Mouse (Mus musculus) embryo, embryonic 10 days (tissue): ENCODE results near the gene Angptl3.
A peak's percentile ranks its signal among the peaks of the same experiment; 100 is the strongest.

Experiments
- DNase-seq: peaks from one replicate; pipeline ENCODE4 v3.0.0-alpha.2; 2015; ENCODE audit warnings: low spot score

Gene Angptl3

GRCm38 (mm10) chr4:99030686-99031085 is at the start of gene Angptl3:
TSS of gene Angptl3 (plus strand) at chr4:99030954.
- no peak for DNase-seq

- no peak for DNase-seq
Observed at GRCm38 (mm10) chr4:98984701-98985100, 46.1 kb upstream of the Angptl3 start.

GRCm38 (mm10) chr4:98993491-98993890 is 37.3 kb upstream of the Angptl3 start:
- no peak for DNase-seq

GRCm38 (mm10) chr4:99005574-99005973 is 25.2 kb upstream of the Angptl3 start:
- DNase-seq: no peak

- DNase-seq: no peak
Observed at GRCm38 (mm10) chr4:99006319-99006718, 24.4 kb upstream of the Angptl3 start.

GRCm38 (mm10) chr4:99011039-99011438 is 19.7 kb upstream of the Angptl3 start:
- DNase-seq: no peak

DNA sequence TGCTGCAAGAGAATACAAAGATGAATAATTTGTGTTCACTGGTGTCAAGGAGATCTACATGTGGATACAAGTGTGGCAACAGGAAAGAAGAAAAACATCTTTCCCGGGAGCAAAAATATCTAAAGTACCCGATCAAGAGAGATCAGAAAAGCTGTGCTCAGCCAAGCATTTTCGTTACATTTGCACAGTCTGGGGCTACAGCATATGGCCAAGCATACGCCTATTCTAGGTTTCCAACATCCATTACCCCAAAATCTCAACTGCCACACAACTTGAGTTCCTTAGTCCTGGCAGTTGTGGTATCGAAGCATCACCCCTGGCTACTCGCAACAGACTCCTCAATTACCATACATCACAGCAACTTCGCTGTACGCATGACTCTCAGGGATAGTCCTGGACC is 8.5 kb upstream of the Angptl3 start:
- DNase-seq: no peak

DNA sequence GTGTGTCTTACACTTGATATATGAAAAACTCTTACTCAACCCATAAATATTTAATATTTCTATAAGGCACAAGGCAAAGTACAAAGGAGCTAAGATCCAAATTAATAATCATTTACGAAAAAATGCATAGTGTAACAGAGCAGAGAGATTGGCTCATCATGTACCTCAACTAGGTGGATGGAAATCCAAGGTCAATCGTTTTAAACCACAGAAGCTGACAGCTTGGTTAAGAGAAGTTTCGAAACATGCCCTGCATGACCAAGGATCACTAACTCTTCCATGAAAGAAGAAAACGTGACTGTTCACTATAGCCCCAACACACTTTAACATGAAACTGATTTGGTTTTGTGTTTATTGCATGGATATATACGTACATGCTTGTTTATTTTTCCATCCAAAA is 2.4 kb upstream of the Angptl3 start:
- DNase-seq: no peak

GRCm38 (mm10) chr4:99032921-99033320 is 2.2 kb downstream of the Angptl3 start:
- no peak for DNase-seq

DNA sequence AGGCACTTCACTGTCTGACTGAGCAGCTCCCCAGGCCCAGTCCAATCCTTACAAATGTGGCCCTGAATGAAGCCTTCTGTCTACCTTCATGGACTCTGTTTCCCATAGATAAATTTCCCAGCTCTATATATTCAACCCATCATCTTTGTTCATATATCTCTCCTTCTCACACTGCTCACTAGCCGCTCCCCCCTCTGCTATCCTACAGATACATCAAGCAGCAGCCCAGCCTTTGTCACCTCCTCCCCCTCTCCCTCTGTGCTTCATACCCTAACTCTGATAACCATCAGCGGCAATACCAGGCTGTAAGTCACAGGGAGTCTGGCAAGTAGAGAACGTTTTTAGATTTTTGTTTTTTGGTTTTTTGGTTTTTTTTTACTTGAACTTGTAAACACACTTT is 14.1 kb downstream of the Angptl3 start:
- no peak for DNase-seq

- no peak for DNase-seq
Observed at GRCm38 (mm10) chr4:99046471-99046870, 15.7 kb downstream of the Angptl3 start.

DNA sequence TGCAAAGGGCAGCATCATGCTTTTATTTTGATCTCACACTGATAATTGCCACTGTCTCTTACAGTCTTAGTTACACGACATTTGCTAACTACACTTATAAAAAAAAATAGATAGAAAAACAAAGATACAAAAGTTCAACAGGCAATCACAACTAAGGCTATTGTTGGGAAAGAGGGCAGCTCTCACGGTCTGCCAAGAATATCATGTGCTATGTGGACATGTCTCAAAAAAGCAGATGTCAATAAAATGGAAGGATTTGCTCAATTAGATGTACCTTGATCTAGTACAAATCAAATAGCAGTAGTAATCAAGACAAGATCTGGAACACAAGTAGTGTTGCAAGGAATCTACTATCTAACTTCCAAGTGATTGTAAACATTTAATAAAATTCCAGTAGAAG is 17.8 kb downstream of the Angptl3 start:
- DNase-seq: no peak

- peak; percentile 58 for DNase-seq
Observed at GRCm38 (mm10) chr4:99064524-99064923, 33.8 kb downstream of the Angptl3 start.

- no peak for DNase-seq
Observed at GRCm38 (mm10) chr4:99068806-99069205, 38.1 kb downstream of the Angptl3 start.

DNA sequence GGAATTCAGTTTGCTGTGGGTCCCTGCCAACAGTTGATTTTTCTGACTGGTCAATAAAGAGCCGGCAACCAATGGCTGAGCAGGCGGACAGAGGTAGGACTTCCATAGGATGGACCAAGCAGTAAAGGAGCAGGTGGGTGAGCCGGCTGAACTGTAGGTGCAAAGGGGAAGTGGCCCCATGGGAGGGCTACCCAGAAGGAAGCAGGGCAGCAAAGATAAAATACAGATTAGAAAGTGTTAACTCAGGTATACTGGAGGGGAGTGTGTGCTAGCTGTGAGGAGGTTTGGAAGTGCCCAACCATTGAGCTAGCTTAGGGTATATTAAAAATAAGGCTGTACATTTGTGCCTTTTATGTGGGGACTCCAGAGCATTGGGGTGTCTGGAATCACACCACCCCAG is 47.3 kb downstream of the Angptl3 start:
- no peak for DNase-seq

DNA sequence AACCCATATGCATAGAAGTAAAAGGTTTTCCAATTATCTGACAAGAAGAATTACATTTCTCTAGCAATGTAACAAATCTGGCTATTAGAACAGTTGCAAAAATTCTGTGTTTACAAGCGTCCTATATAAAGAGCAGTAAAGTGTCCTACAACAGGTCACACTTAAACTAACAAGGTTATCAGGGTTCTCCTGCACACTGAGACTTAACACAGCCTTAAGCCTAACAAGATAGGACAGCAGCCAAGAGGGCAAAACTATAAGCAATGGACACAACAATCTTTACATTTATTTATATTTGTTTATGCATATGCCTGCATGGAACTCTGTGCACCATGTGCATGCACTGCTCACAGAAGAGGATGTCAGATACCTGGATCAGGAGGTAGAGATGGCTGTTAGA is 50.4 kb downstream of the Angptl3 start:
- DNase-seq: no peak

DNA sequence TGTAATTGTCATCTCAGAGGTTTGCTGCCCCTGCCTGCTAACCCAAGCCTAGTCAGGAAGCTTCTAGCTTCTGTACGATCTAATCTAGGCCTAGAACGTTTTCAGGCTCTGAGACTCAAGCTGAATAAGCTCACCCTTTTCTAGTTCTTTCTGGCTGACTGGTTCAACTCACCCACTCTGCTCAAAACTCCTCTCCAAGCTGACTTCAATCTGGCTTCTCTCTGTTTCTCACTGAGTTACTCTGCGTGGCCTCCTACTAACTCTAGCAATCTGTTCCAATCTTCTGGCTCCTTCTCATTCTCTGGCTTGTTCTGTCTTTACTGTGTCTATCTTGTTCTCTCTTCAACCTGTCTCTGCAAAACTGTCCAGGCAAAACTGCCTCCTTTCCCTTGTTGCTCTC is 53.1 kb downstream of the Angptl3 start:
- DNase-seq: no peak

DNA sequence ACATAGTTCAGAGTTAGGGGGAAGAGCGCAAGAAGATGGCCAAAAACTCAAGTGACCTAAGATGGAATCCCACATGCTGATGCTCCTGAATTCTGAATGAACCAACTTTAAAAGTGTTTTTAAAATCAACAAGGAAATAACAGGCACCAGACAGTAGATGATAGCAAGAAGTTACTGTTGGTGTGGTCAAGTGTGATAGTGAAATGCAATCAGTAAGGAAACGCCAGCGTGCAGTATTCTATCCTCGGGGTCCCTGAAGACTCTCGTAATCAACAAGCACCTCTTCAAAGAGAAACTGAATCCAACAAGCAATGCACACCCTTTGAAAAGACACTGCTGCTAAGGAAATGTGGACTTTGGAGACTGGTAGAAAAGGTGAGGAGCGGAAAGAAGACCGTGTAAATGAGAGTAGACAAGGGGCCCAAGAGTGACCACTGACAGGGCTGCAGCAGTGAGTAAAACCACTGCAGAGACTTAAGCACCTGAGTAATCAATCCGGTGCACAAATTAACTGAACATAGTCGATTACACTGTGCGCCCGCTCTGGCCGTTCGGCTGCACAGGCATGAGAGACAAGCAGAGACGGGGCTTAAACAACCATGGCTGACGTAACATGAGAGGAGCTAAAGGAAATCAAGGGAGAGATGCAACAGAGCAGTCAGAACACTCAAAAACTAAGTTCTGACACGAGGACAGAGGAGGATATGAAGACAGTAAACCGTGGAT is 57.2 kb downstream of the Angptl3 start:
- no peak for DNase-seq

DNA sequence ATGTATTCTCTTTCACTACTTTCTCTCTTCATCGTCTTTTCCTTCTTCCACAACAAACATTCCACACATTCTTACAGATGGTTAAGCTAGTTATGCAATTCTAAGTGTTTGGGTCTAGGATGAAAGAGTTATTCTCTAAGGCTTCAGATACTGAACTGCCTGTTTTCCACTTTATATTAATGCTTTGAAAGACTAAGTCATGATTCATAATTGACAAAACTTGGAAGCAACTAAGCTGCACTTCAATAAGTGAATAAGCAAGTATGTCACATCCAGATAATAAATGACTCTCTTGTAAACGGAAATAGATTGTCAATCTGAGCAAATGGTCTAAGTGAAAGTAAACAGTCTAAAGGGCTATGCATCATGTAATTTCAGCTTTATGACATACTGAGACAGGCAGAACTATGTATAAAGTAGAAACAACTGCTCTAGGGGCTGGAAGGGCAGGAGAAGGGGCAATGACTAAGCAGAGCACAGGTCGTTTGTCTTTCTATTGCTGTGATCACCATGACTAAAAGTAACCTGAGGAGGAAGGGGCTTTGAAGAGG is 60.5 kb downstream of the Angptl3 start:
- DNase-seq: no peak

GRCm38 (mm10) chr4:99091777-99092176 is 61.0 kb downstream of the Angptl3 start:
- DNase-seq: no peak
